Mouse (Mus musculus) CD8-positive naive resting alpha-beta T cell, adult 2 months (primary cell): Measurements from ENCODE around the gene Slc45a1.
A peak's percentile ranks its signal among the peaks of the same experiment; 100 is the strongest.

Experiments used
- DNase-seq, 2 experiments: peaks; one replicate each; pipeline ENCODE4 v3.0.0; 2022; ENCODE audit warnings: low read depth in 2 of 2, low spot score in 2 of 2

The Slc45a1 gene

GRCm38 (mm10) chr4:150659926-150660610 is 8.1 kb upstream of the Slc45a1 start:
- peak in 1 of 2 experiments; percentile 23 for DNase-seq

DNA sequence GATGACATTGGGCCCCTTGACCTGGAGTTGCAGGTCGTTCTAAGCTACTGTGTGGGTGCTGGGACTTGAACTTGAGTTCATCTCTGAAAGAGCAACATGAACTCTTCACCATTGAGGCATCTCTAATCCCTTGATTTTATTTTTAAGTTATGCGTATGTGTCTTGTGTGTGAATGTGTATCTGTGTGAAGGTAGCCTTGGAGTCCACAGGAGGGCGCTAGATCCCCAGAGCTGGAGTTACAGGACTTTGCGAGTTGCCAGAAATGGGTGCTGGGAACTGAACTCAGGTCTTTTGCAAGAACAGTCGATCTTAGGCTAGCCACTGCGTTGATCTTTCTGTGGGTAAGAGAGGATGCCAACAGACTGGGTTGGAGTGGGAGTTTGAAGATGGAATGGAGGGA is 4.5 kb upstream of the Slc45a1 start:
- peak in 1 of 2 experiments; percentile 18 for DNase-seq

DNA sequence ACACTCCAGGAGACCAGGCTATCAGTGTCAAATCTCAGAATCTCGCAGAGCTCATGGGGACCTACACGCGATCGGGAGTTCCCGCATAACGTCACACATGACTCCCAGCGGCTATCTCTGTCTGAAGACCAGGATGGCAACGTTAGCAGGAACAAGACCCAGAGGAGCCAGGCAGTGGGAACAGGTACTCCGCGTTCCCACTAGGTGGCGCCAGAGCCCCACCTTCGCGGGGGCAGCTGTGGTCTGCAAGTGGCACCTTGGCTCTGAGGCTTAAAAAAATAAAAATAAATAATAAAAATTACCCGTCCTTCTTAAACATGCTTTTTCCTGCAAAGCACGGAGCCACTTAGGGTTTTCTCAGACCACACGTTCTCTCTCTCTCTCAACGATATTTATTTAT is 4.0 kb upstream of the Slc45a1 start:
- DNase-seq: peak; percentile 77 to 78

GRCm38 (mm10) chr4:150653072-150653599 is 1.2 kb upstream of the Slc45a1 start:
- no peak for DNase-seq

- DNase-seq: no peak
These were observed 2.6 kb downstream of the Slc45a1 start for GRCm38 (mm10) chr4:150649327-150649726.

- no peak for DNase-seq
These were observed 7.7 kb downstream of the Slc45a1 start for GRCm38 (mm10) chr4:150644299-150644698.

DNA sequence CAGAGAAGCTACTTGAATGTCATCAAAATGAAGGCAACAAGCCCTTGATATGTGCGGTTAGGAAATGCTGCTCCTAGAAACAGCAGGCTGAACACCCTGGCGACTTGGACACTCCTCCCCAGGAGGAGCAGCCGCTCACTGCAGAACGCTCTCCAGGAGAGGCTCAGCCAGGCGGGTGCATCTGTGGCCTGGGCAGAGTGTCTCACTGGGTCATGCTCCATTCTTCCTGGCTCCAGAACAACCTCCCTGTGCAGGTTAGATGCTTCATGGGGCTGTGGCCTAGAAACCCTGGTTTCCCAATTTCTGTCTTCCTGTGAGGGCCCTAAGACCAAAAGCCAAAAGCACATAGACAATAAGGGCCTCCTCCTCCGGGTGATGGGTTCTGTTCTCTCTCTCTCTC is 15.3 kb downstream of the Slc45a1 start:
- no peak for DNase-seq

DNA sequence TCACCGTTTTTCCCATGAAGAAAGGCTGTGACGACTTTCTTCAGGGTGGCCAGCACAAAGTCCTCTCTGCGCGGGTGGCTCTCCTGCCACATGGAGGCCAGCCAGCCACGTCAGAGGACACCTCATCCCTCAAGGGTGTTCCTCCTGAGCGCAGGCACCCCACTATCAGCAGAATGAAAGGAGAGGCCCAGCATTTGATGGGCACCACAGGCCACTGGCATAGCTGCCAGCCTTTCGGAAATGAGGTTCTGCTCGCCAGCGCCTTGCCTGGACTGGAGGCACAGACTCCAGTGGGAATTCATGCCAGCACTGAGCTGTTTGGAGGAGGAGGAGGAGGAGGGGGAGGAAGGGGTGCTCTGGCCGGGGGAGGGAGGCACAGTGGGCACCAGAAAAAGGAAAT is 16.4 kb downstream of the Slc45a1 start:
- DNase-seq: no peak

GRCm38 (mm10) chr4:150629266-150629665 is 22.7 kb downstream of the Slc45a1 start:
- DNase-seq: no peak

- DNase-seq: peak; percentile 69 to 84
These were observed 25.8 kb downstream of the Slc45a1 start for GRCm38 (mm10) chr4:150625951-150626732.

DNA sequence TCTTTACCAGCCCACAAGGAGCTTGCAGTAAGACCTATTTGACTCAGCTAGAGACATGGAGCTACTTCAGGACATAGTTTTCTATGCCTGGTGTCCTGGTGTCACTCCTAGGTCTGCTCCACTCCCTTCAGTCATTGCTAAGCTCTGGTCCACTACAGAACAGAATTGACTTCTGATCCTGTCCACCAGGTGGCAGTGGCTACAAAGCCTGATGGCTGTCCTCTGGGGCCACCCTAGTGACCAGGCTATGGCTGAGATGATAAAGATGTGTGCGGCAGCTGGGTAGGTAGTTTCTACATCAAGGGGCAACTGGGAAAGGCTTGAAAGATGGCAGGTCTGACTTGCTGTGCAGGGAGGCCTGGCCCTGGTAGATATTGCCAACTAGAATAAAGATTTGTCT is 26.5 kb downstream of the Slc45a1 start:
- peak in 1 of 2 experiments; percentile 16 for DNase-seq

DNA sequence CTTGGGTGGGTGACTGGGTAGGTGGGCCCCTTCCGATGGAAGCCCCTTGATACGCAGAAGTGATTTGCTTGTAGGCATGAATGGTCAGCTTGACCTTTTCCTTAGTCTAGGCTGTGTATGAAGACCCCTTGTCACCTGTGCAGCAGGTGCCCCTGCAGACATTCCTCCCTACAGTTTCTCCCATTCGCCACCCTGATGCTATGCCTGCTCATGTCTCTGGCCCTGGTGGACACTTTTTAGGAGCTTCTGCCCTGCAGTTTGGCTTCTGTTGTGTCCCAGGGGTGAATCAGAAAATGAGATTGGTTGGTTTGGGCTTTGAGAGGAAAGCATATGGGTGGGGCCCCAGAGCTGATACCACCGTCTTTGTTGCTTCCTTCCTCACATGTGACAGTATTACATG is 27.0 kb downstream of the Slc45a1 start:
- no peak for DNase-seq

- DNase-seq: no peak
These were observed 27.7 kb downstream of the Slc45a1 start for GRCm38 (mm10) chr4:150624214-150624823.

DNA sequence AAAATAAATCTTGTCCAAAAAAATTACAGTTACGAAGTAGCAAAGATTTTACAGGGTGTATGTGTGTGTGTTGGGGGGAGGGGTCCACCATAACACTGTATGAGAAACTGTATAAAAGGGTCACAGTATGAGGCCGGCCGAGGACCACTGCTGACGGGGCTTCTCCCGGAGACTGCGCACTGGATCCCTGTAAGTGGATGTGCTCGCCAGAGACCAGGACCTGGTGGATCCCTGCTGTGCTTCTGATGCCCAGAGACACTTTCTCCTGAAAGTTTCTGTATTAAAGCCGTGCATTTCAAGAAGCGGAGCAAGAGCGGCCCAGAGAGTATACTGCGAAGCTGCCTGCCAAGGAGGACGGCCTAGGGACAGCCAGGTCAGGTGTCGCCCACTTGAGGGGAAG is 29.3 kb downstream of the Slc45a1 start:
- no peak for DNase-seq

- no peak for DNase-seq
These were observed 33.0 kb downstream of the Slc45a1 start for GRCm38 (mm10) chr4:150619011-150619410.

- DNase-seq: no peak
These were observed 35.1 kb downstream of the Slc45a1 start for GRCm38 (mm10) chr4:150616841-150617240.

DNA sequence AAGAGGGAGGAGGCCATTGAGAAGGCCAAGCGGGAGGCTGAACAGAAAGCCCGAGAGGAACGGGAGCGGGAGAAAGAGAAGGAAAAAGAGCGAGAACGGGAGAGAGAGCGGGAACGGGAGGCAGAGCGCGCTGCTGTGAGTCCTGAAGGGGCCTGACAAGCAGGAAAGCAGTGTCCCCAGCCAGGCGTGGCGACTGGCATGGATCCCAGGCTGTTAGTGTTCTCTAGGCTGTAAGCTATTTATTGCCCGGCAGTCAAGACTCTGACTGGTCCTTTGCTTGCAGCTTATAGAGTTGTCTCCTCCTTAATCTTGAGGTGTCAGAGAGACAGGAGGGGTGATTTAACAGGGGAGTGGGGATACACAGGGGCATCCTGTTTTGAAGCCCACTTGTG is 35.9 kb downstream of the Slc45a1 start:
- no peak for DNase-seq

GRCm38 (mm10) chr4:150615251-150616028 is 36.5 kb downstream of the Slc45a1 start:
- peak in 1 of 2 experiments; percentile 22 for DNase-seq

- no peak for DNase-seq
These were observed 38.3 kb downstream of the Slc45a1 start for GRCm38 (mm10) chr4:150613715-150614114.

- no peak for DNase-seq
These were observed 43.3 kb downstream of the Slc45a1 start for GRCm38 (mm10) chr4:150608670-150609069.
